ENCODE assay signal across 9 mouse cellular contexts in the genomic region with DNA sequence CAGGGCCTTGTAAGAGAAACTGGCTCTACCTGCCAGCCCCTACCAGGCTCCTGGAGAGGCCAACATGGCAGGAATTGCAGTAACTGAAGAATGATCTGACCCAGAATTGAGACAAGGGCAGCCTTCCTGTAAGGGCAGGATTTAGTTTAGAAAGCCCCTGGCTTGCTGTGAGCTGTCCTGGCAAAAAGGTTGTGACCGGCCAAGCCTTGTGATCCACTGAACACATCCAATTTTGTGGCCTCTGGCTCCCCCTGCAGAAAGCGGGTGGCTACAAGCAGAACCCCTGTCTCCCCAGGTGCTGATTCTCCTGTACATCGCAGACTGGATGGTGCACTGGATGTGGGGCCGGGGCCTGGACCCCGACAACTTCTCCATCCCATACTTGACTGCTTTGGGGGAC. TPM values are rescaled to one million over a fixed set of nuclear protein-coding genes. Genes with fewer than 3 reads are reported as not detected.
DNase-seq lines count a peak whose midpoint lies in the region; ATAC-seq and TF ChIP-seq lines count a peak whose summit lies in the region.
"Had no signal": no experiment of that assay in that cellular context is flagged by ENCODE, and none has a peak within 500 bp of the region (broad histone marks: within the 10 kb centered on the region; RNA-seq: fewer than 3 reads in every experiment).

No protein-coding gene starts in this region.

- dilution Hi-C loops in CH12.LX (cut with MboI; ENCODE audit: extremely low pct_ligation_motif_present, extremely low pct_unique_long_range_greater_than_20kb, low sequenced_read_pairs): no loop called here

- no peak for TF ChIP-seq POLR2A in CH12.LX (IDR thresholded peaks at IDR 0.05; ENCODE audit: low read depth, low read length)

- no peak for ATAC-seq in hindbrain, embryonic 14.5 days (ENCODE audit: low FRiP score)
- ATAC-seq in hindbrain, embryonic 16.5 days: no peak
- 0 out of 2 replicates have a peak, but pooled peaks have one; percentile 23 for ATAC-seq in megakaryocyte-erythroid progenitor cell, adult 5-6 weeks (replicated peaks; ENCODE audit: low FRiP score, low TSS enrichment, poor library complexity, severe bottlenecking)

- TF ChIP-seq CTCF in CH12.LX (conservative IDR thresholded peaks at IDR 0.05 in 1 of 2, IDR thresholded peaks at IDR 0.05 in 1 of 2; ENCODE audit: low read depth in 2 of 2, low read length in 2 of 2): peak; percentile 17 to 80; a peak in 2 of 4 replicates

- H3K36me3 ChIP-seq in hindbrain, embryonic 14.5 days (replicated peaks; ENCODE audit: control insufficient read depth, insufficient read depth): peaks cover 60% of the 10 kb centered on the region
- peaks cover 7% of the 10 kb centered on the region; the same call in 1 of the 2 replicates for H3K36me3 ChIP-seq in hindbrain, embryonic 16.5 days (ENCODE audit: control insufficient read depth, insufficient read depth, low read length)
- H3K36me3 ChIP-seq in CH12.LX (replicated peaks in 1 of 2; ENCODE audit: control insufficient read depth in 1 of 2, insufficient read depth in 1 of 2, low read length in 1 of 2): peaks cover 52 to 75% of the 10 kb centered on the region in 2 experiments

- TF ChIP-seq RAD21 in CH12.LX (IDR thresholded peaks at IDR 0.05; ENCODE audit: low read depth, low read length): peak; percentile 86

- WGBS in hindbrain, embryonic 14.5 days: 83% methylated on average over 5 of the region's 5 CpGs
- WGBS in hindbrain, embryonic 16.5 days: 76% methylated on average over 5 of the region's 5 CpGs

- TF ChIP-seq EP300 in CH12.LX (IDR thresholded peaks at IDR 0.05; ENCODE audit: low read length): no peak

- H3K4me1 ChIP-seq in hindbrain, embryonic 14.5 days (replicated peaks; ENCODE audit: control insufficient read depth, insufficient read depth, low read length): no peaks in the 10 kb centered on the region
- no peaks in the 10 kb centered on the region for H3K4me1 ChIP-seq in hindbrain, embryonic 16.5 days (ENCODE audit: control insufficient read depth, insufficient read depth, low read depth, low read length)
- H3K4me1 ChIP-seq in CH12.LX (ENCODE audit: control insufficient read depth in 1 of 2, insufficient read depth in 2 of 2): no peaks in the 10 kb centered on the region
- H3K4me1 ChIP-seq: heart, embryonic 15.5 days had no signal

- H3K79me2 ChIP-seq in CH12.LX (replicated peaks; ENCODE audit: control insufficient read depth, extremely low read depth, insufficient read depth, poor library complexity, severe bottlenecking): no peaks in the 10 kb centered on the region

- H3K9ac ChIP-seq in hindbrain, embryonic 14.5 days: no peak overlapping the region
- H3K9ac ChIP-seq in hindbrain, embryonic 16.5 days (ENCODE audit: low read depth, low read length): no peak overlapping the region
- H3K9ac ChIP-seq in CH12.LX (ENCODE audit: insufficient read depth, low read depth): no peak overlapping the region
- H3K9ac ChIP-seq: heart, embryonic 15.5 days had no signal

- H3K27ac ChIP-seq in hindbrain, embryonic 14.5 days: no peak overlapping the region
- H3K27ac ChIP-seq in hindbrain, embryonic 16.5 days (ENCODE audit: low read depth, low read length): no peak overlapping the region
- no peak overlapping the region for H3K27ac ChIP-seq in CH12.LX (ENCODE audit: insufficient read depth, low read depth)
- H3K27ac ChIP-seq: heart, embryonic 15.5 days had no signal

- no peak overlapping the region for H3K4me2 ChIP-seq in hindbrain, embryonic 14.5 days (replicated peaks)
- H3K4me2 ChIP-seq in hindbrain, embryonic 16.5 days (ENCODE audit: low read length): no peak overlapping the region
- H3K4me2 ChIP-seq in CH12.LX (ENCODE audit: insufficient read depth, low read depth, poor library complexity, severe bottlenecking): no peak overlapping the region
- H3K4me2 ChIP-seq: heart, embryonic 15.5 days had no signal

- H3K9me3 ChIP-seq in hindbrain, embryonic 14.5 days (ENCODE audit: control insufficient read depth, low read length): no peaks in the 10 kb centered on the region
- no peaks in the 10 kb centered on the region for H3K9me3 ChIP-seq in hindbrain, embryonic 16.5 days (ENCODE audit: control insufficient read depth, low read length)
- H3K9me3 ChIP-seq in CH12.LX (replicated peaks; ENCODE audit: low read length): no peaks in the 10 kb centered on the region
- H3K9me3 ChIP-seq: heart, embryonic 15.5 days had no signal

- H3K27me3 ChIP-seq in hindbrain, embryonic 14.5 days (ENCODE audit: control insufficient read depth, insufficient read depth, low read length): no peaks in the 10 kb centered on the region
- H3K27me3 ChIP-seq in hindbrain, embryonic 16.5 days (replicated peaks; ENCODE audit: control insufficient read depth, insufficient read depth, low read length): no peaks in the 10 kb centered on the region
- H3K27me3 ChIP-seq in CH12.LX (replicated peaks): no peaks in the 10 kb centered on the region
- H3K27me3 ChIP-seq: heart, embryonic 15.5 days had no signal

- in situ Hi-C loops in CH12.LX (cut with MboI; ENCODE audit: low pct_ligation_motif_present, low pct_unique_long_range_greater_than_20kb, low sequenced_read_pairs): loop anchor here (25.0 kb wide), 1 partner anchor 134 kb away; no protein-coding TSS in a partner anchor

- H3K4me3 ChIP-seq in hindbrain, embryonic 14.5 days (replicated peaks; ENCODE audit: low read length): no peak overlapping the region
- no peak overlapping the region for H3K4me3 ChIP-seq in hindbrain, embryonic 16.5 days (ENCODE audit: low read length)
- no peak overlapping the region for H3K4me3 ChIP-seq in CH12.LX (replicated peaks in 1 of 3; ENCODE audit: low read depth in 2 of 3, low read length in 2 of 3, poor library complexity in 1 of 3)
- H3K4me3 ChIP-seq: heart, embryonic 15.5 days had no signal

- DNase-seq in hindbrain, embryonic 14.5 days (ENCODE audit: low spot score): peak; percentile 47
- DNase-seq in CH12.LX (ENCODE audit: extremely low read depth): peak; percentile 41
- DNase-seq in cerebellum, adult 8-10 months: peak; percentile 79
- peak; percentile 66 for DNase-seq in gastrocnemius, postnatal 25 days
- DNase-seq in layer of hippocampus, postnatal 36 days: peak; percentile 63 to 70
- DNase-seq in thymus, postnatal 0 days (ENCODE audit: low spot score): peak; percentile 24

TF ChIP-seq in CH12.LX, 34 proteins besides CTCF, POLR2A, EP300 and RAD21:
- TF ChIP-seq SMC3 (IDR thresholded peaks at IDR 0.05; ENCODE audit: low read depth, low read length) (peak; percentile 77), E2F4 (IDR thresholded peaks at IDR 0.05; ENCODE audit: insufficient replicate concordance, low read depth, low read length) (no peak)

RNA-seq across cellular contexts. Expression of a gene that starts 19.0 kb away (rescaled TPM):
- 14.3 and 17.3 TPM in 2 replicates for polyA plus RNA-seq in hindbrain, embryonic 14.5 days (2014; fragmentation: Nextera tagmentation; extraction: Ambion mirVana)
- polyA plus RNA-seq in hindbrain, embryonic 16.5 days (2015; fragmentation: Nextera tagmentation; extraction: Ambion mirVana): 20.1 and 23.4 TPM in 2 replicates
- 8.8 and 10.4 TPM in 2 replicates for total RNA-seq in CH12.LX (2012; rRNA removed)
- total RNA-seq in CH12.LX (2014; rRNA removed): 5.2 and 6.3 TPM in 2 replicates
- polyA plus RNA-seq in CH12.LX (2012; ENCODE audit: insufficient read length, low read depth): 9.4 and 10.7 TPM in 2 replicates
- total RNA-seq in gastrocnemius, postnatal 25 days (2021): 10 to 100 TPM; 53.4 to 53.5 TPM
- total RNA-seq in layer of hippocampus, postnatal 36 days (2021): 10 to 100 TPM; 55.5 to 64.4 TPM
- 4.1 and 5.2 TPM in 2 replicates for total RNA-seq in megakaryocyte-erythroid progenitor cell, adult 5-6 weeks (2014; fragmentation: Nextera tagmentation)
- 6.1 and 8.2 TPM in 2 replicates for total RNA-seq in megakaryocyte-erythroid progenitor cell, adult 5-6 weeks (2017)
- polyA plus RNA-seq in thymus, postnatal 0 days (2015; fragmentation: Nextera tagmentation; extraction: Ambion mirVana): 7.7 and 7.8 TPM in 2 replicates

RNA-seq across cellular contexts. Expression of a gene that starts 20.8 kb away (rescaled TPM):
- 6.9 and 7.0 TPM in 2 replicates for polyA plus RNA-seq in hindbrain, embryonic 14.5 days (2014; fragmentation: Nextera tagmentation; extraction: Ambion mirVana)
- 8.6 and 9.3 TPM in 2 replicates for polyA plus RNA-seq in hindbrain, embryonic 16.5 days (2015; fragmentation: Nextera tagmentation; extraction: Ambion mirVana)
- total RNA-seq in CH12.LX (2012; rRNA removed) (10.8 and 11.5 TPM in 2 replicates), CH12.LX (2014; rRNA removed) (16.4 and 17.8 TPM in 2 replicates)
- 14.8 and 15.6 TPM in 2 replicates for polyA plus RNA-seq in CH12.LX (2012; ENCODE audit: insufficient read length, low read depth)
- 1 to 10 TPM; 6.4 to 7.4 TPM for total RNA-seq in gastrocnemius, postnatal 25 days (2021)
- 10 to 100 TPM in 1 of 2 experiments, 1 to 10 TPM in 1; 9.9 to 10.7 TPM for total RNA-seq in layer of hippocampus, postnatal 36 days (2021)
- total RNA-seq in megakaryocyte-erythroid progenitor cell, adult 5-6 weeks (2014; fragmentation: Nextera tagmentation): 7.9 and 18.1 TPM in 2 replicates
- total RNA-seq in megakaryocyte-erythroid progenitor cell, adult 5-6 weeks (2017): 10.1 and 10.9 TPM in 2 replicates
- 33.3 and 36.6 TPM in 2 replicates for polyA plus RNA-seq in thymus, postnatal 0 days (2015; fragmentation: Nextera tagmentation; extraction: Ambion mirVana)

RNA-seq across cellular contexts. Expression of a gene that starts 49.1 kb away (rescaled TPM):
- polyA plus RNA-seq in hindbrain, embryonic 14.5 days (2014; fragmentation: Nextera tagmentation; extraction: Ambion mirVana): 0.50 and 0.71 TPM in 2 replicates
- 0.41 and 0.67 TPM in 2 replicates for polyA plus RNA-seq in hindbrain, embryonic 16.5 days (2015; fragmentation: Nextera tagmentation; extraction: Ambion mirVana)
- total RNA-seq in CH12.LX (2012; rRNA removed) (0.17 and 0.29 TPM in 2 replicates), CH12.LX (2014; rRNA removed) (0.09 and 0.21 TPM in 2 replicates)
- 0.19 and 0.53 TPM in 2 replicates for polyA plus RNA-seq in CH12.LX (2012; ENCODE audit: insufficient read length, low read depth)
- 1 to 10 TPM in 1 of 2 experiments, under 1 TPM in 1; 0.82 to 1.3 TPM for total RNA-seq in gastrocnemius, postnatal 25 days (2021)
- 1 to 10 TPM; 1.8 to 2.2 TPM for total RNA-seq in layer of hippocampus, postnatal 36 days (2021)
- total RNA-seq in megakaryocyte-erythroid progenitor cell, adult 5-6 weeks (2014; fragmentation: Nextera tagmentation): 0.20 TPM in 1 of 2 replicates, not detected in the other
- total RNA-seq in megakaryocyte-erythroid progenitor cell, adult 5-6 weeks (2017): not detected in 2 replicates
- polyA plus RNA-seq in thymus, postnatal 0 days (2015; fragmentation: Nextera tagmentation; extraction: Ambion mirVana): 0.95 and 1.4 TPM in 2 replicates

Comparison
In these comparisons a context has a peak if more than half of its experiments do, and no peak if none do; other contexts are left out.
1. DNase-seq: peak in every context shown above with its lines; median percentile 79 in cerebellum, adult 8-10 months; 66 in layer of hippocampus, postnatal 36 days; 66 in gastrocnemius, postnatal 25 days; 47 in hindbrain, embryonic 14.5 days; 41 in CH12.LX; 24 in thymus, postnatal 0 days.
2. RNA of a gene that starts 19.0 kb away (total RNA-seq): 55.5 to 64.4 TPM in layer of hippocampus, postnatal 36 days and 53.4 to 53.5 TPM in gastrocnemius, postnatal 25 days; 5.2 to 10.4 TPM in CH12.LX and 4.1 to 8.2 TPM in megakaryocyte-erythroid progenitor cell, adult 5-6 weeks; every median in the first group is over 4 times any median in the second.